In genomic region chr13:21981803-21982193, GRCm38 (mm10) we compare ENCODE assay signal across 10 mouse cellular contexts. TPM values are rescaled to one million over a fixed set of nuclear protein-coding genes. Genes with fewer than 3 reads are reported as not detected.
DNase-seq lines count a peak whose midpoint lies in the region; ATAC-seq and TF ChIP-seq lines count a peak whose summit lies in the region.
"Had no signal": no experiment of that assay in that cellular context is flagged by ENCODE, and none has a peak within 500 bp of the region (broad histone marks: within the 10 kb centered on the region; RNA-seq: fewer than 3 reads in every experiment).

No protein-coding gene starts in this region.

- peak overlapping the region; percentile 62 for H3K4me3 ChIP-seq in kidney, embryonic 14.5 days (ENCODE audit: low read length)
- H3K4me3 ChIP-seq in embryonic facial prominence, embryonic 12.5 days: peak overlapping the region; percentile 51
- peak overlapping the region; percentile 58 for H3K4me3 ChIP-seq in hindbrain, postnatal 0 days (ENCODE audit: low read length)

- H3K27me3 ChIP-seq in kidney, embryonic 14.5 days (ENCODE audit: control insufficient read depth, insufficient read depth, low read length): peaks cover 57% of the 10 kb centered on the region
- H3K27me3 ChIP-seq in embryonic facial prominence, embryonic 12.5 days: peaks cover 47% of the 10 kb centered on the region
- peaks cover 44% of the 10 kb centered on the region for H3K27me3 ChIP-seq in hindbrain, postnatal 0 days (ENCODE audit: insufficient read depth, low read length)
- H3K27me3 ChIP-seq: Patski had no signal

- no peak for DNase-seq in kidney, postnatal 4 days
- DNase-seq in hindbrain, postnatal 0 days (ENCODE audit: low spot score): no peak
- DNase-seq in neural tube, embryonic 10.5 days (ENCODE audit: extremely low spot score, low spot score): peak; percentile 71
- DNase-seq in cerebellum, postnatal 36 days: no peak
- no peak for DNase-seq in spleen, postnatal 14 days (ENCODE audit: low spot score in 2 of 2)
- no peak for DNase-seq in layer of hippocampus, postnatal 36 days

- peak; percentile 64 for ATAC-seq in kidney, embryonic 14.5 days (ENCODE audit: low FRiP score, low TSS enrichment)
- ATAC-seq in embryonic facial prominence, embryonic 12.5 days (ENCODE audit: insufficient number of reproducible peaks, insufficient read depth, low FRiP score, low TSS enrichment): no peak
- ATAC-seq in hindbrain, postnatal 0 days: peak; percentile 32
- ATAC-seq: Patski had no signal

- no peaks in the 10 kb centered on the region for H3K9me3 ChIP-seq in kidney, embryonic 14.5 days (ENCODE audit: control insufficient read depth, low read length)
- no peaks in the 10 kb centered on the region for H3K9me3 ChIP-seq in embryonic facial prominence, embryonic 12.5 days
- no peaks in the 10 kb centered on the region for H3K9me3 ChIP-seq in hindbrain, postnatal 0 days (ENCODE audit: low read length)

- TF ChIP-seq CTCF in hindbrain, postnatal 0 days (IDR thresholded peaks at IDR 0.05; ENCODE audit: low read depth): no peak

- H3K36me3 ChIP-seq in kidney, embryonic 14.5 days (ENCODE audit: control insufficient read depth, insufficient read depth, low read length): no peaks in the 10 kb centered on the region
- no peaks in the 10 kb centered on the region for H3K36me3 ChIP-seq in embryonic facial prominence, embryonic 12.5 days
- no peaks in the 10 kb centered on the region for H3K36me3 ChIP-seq in hindbrain, postnatal 0 days (ENCODE audit: insufficient read depth, low read length)

- WGBS in kidney, embryonic 14.5 days: 3% methylated on average over 17 of the region's 17 CpGs
- WGBS in embryonic facial prominence, embryonic 12.5 days: 5% methylated on average over 17 of the region's 17 CpGs
- 7% methylated on average over 17 of the region's 17 CpGs for WGBS in hindbrain, postnatal 0 days

- H3K27ac ChIP-seq in kidney, embryonic 14.5 days (ENCODE audit: low read depth, low read length): no peak overlapping the region
- H3K27ac ChIP-seq in embryonic facial prominence, embryonic 12.5 days: no peak overlapping the region
- no peak overlapping the region for H3K27ac ChIP-seq in hindbrain, postnatal 0 days

- H3K4me2 ChIP-seq in kidney, embryonic 14.5 days (replicated peaks; ENCODE audit: low read depth, low read length): peak overlapping the region; percentile 97
- peak overlapping the region; percentile 85 for H3K4me2 ChIP-seq in embryonic facial prominence, embryonic 12.5 days (replicated peaks)
- peak overlapping the region; percentile 99 for H3K4me2 ChIP-seq in hindbrain, postnatal 0 days (ENCODE audit: low read depth, low read length)

- 0 out of 2 replicates have a peak, but pooled peaks cover 3% of the 10 kb centered on the region for H3K4me1 ChIP-seq in kidney, embryonic 14.5 days (ENCODE audit: control insufficient read depth, insufficient read depth, low read length)
- H3K4me1 ChIP-seq in embryonic facial prominence, embryonic 12.5 days: peaks cover 5% of the 10 kb centered on the region; the same call in 1 of the 2 replicates
- peaks cover 6% of the 10 kb centered on the region for H3K4me1 ChIP-seq in hindbrain, postnatal 0 days (ENCODE audit: insufficient read depth, low read length)

- peak overlapping the region; percentile 72 for H3K9ac ChIP-seq in kidney, embryonic 14.5 days (ENCODE audit: low read depth, low read length)
- peak overlapping the region; percentile 65 for H3K9ac ChIP-seq in embryonic facial prominence, embryonic 12.5 days
- peak overlapping the region; percentile 56 for H3K9ac ChIP-seq in hindbrain, postnatal 0 days (replicated peaks; ENCODE audit: low read length)

RNA-seq across cellular contexts. Expression of gene Pom121l2, which starts 0.8 kb away (rescaled TPM):
- 0.36 TPM in 1 of 2 replicates, not detected in the other for polyA plus RNA-seq in kidney, embryonic 14.5 days (2014; fragmentation: Nextera tagmentation; extraction: Ambion mirVana)
- polyA plus RNA-seq in embryonic facial prominence, embryonic 12.5 days (2016; fragmentation: Nextera tagmentation; extraction: Ambion mirVana): 0.33 TPM in 1 of 2 replicates, not detected in the other
- not detected in 2 replicates for total RNA-seq in hindbrain, postnatal 0 days (2014; rRNA removed)
- not detected in 2 replicates for polyA plus RNA-seq in hindbrain, postnatal 0 days (2015; fragmentation: Nextera tagmentation; extraction: Ambion mirVana)
- not detected for total RNA-seq in layer of hippocampus, postnatal 36 days (2021)
- polyA plus RNA-seq: frontal cortex, adult 2 months; Patski had no signal

RNA-seq across cellular contexts. Expression of gene Prss16, which starts 27.7 kb away (rescaled TPM):
- not detected in 2 replicates for polyA plus RNA-seq in kidney, embryonic 14.5 days (2014; fragmentation: Nextera tagmentation; extraction: Ambion mirVana)
- polyA plus RNA-seq in embryonic facial prominence, embryonic 12.5 days (2016; fragmentation: Nextera tagmentation; extraction: Ambion mirVana): 0.69 and 0.95 TPM in 2 replicates
- total RNA-seq in hindbrain, postnatal 0 days (2014; rRNA removed): not detected in 2 replicates
- polyA plus RNA-seq in hindbrain, postnatal 0 days (2015; fragmentation: Nextera tagmentation; extraction: Ambion mirVana): not detected in 2 replicates
- total RNA-seq in layer of hippocampus, postnatal 36 days (2021): under 1 TPM; 0.25 to 0.42 TPM

RNA-seq across cellular contexts. Expression of gene Zfp184, which starts 36.9 kb away (rescaled TPM):
- polyA plus RNA-seq in kidney, embryonic 14.5 days (2014; fragmentation: Nextera tagmentation; extraction: Ambion mirVana): 15.5 and 17.9 TPM in 2 replicates
- polyA plus RNA-seq in embryonic facial prominence, embryonic 12.5 days (2016; fragmentation: Nextera tagmentation; extraction: Ambion mirVana): 21.7 and 23.6 TPM in 2 replicates
- 9.3 and 13.5 TPM in 2 replicates for total RNA-seq in hindbrain, postnatal 0 days (2014; rRNA removed)
- 7.8 and 9.6 TPM in 2 replicates for polyA plus RNA-seq in hindbrain, postnatal 0 days (2015; fragmentation: Nextera tagmentation; extraction: Ambion mirVana)
- total RNA-seq in layer of hippocampus, postnatal 36 days (2021): 1 to 10 TPM; 2.6 to 5.2 TPM

RNA-seq across cellular contexts. Expression of gene Hist1h2ah, which starts 53.6 kb away (rescaled TPM):
- polyA plus RNA-seq in kidney, embryonic 14.5 days (2014; fragmentation: Nextera tagmentation; extraction: Ambion mirVana): 8.6 and 14.9 TPM in 2 replicates
- polyA plus RNA-seq in embryonic facial prominence, embryonic 12.5 days (2016; fragmentation: Nextera tagmentation; extraction: Ambion mirVana): 8.0 and 8.3 TPM in 2 replicates
- 67.7 and 136 TPM in 2 replicates for total RNA-seq in hindbrain, postnatal 0 days (2014; rRNA removed)
- 2.2 and 10.5 TPM in 2 replicates for polyA plus RNA-seq in hindbrain, postnatal 0 days (2015; fragmentation: Nextera tagmentation; extraction: Ambion mirVana)
- total RNA-seq in layer of hippocampus, postnatal 36 days (2021): 10 to 100 TPM; 11.4 to 25.4 TPM
- polyA plus RNA-seq: frontal cortex, adult 2 months had no signal

RNA-seq across cellular contexts. Expression of gene Hist1h2bk, which starts 53.9 kb away (rescaled TPM):
- polyA plus RNA-seq in kidney, embryonic 14.5 days (2014; fragmentation: Nextera tagmentation; extraction: Ambion mirVana): 14.1 and 26.0 TPM in 2 replicates
- polyA plus RNA-seq in embryonic facial prominence, embryonic 12.5 days (2016; fragmentation: Nextera tagmentation; extraction: Ambion mirVana): 19.4 and 20.1 TPM in 2 replicates
- total RNA-seq in hindbrain, postnatal 0 days (2014; rRNA removed): 468 and 587 TPM in 2 replicates
- polyA plus RNA-seq in hindbrain, postnatal 0 days (2015; fragmentation: Nextera tagmentation; extraction: Ambion mirVana): 0.84 and 1.2 TPM in 2 replicates
- 10 to 100 TPM; 30.5 to 35.2 TPM for total RNA-seq in layer of hippocampus, postnatal 36 days (2021)
